Mouse (Mus musculus): ENCODE results near the gene Wdhd1. TPM values are rescaled to one million over a fixed set of nuclear protein-coding genes. Genes with fewer than 3 reads are reported as not detected.

The Wdhd1 gene
- 40.3 and 52.7 TPM in 2 replicates for total RNA-seq (2015; ENCODE audit: low replicate concordance)
- total RNA-seq (2017; ENCODE audit: low replicate concordance): 82.9 and 164 TPM in 2 replicates

GRCm38 (mm10) chr14:47276637-47277393 is at the start of gene Wdhd1, which contains the start of gene Socs4:
Gene Wdhd1 (minus strand): TSS chr14:47276857.
Gene Socs4 (plus strand): TSS chr14:47276931.
- ATAC-seq (replicated peaks; ENCODE audit: low FRiP score, poor library complexity, severe bottlenecking): peak; percentile 84

- ATAC-seq (replicated peaks; ENCODE audit: low FRiP score, poor library complexity, severe bottlenecking): no peak
Observed at GRCm38 (mm10) chr14:47325965-47326761, 49.5 kb upstream of the Wdhd1 start.

GRCm38 (mm10) chr14:47321581-47321980 is 44.9 kb upstream of the Wdhd1 start:
- peak; percentile 88 for ATAC-seq (replicated peaks; ENCODE audit: low FRiP score, poor library complexity, severe bottlenecking)

GRCm38 (mm10) chr14:47319362-47319761 is 42.7 kb upstream of the Wdhd1 start:
- ATAC-seq (replicated peaks; ENCODE audit: low FRiP score, poor library complexity, severe bottlenecking): no peak

- ATAC-seq (replicated peaks; ENCODE audit: low FRiP score, poor library complexity, severe bottlenecking): no peak
Observed at GRCm38 (mm10) chr14:47310342-47311181, 33.9 kb upstream of the Wdhd1 start.

- no peak for ATAC-seq (replicated peaks; ENCODE audit: low FRiP score, poor library complexity, severe bottlenecking)
Observed at GRCm38 (mm10) chr14:47309061-47309460, 32.4 kb upstream of the Wdhd1 start.

GRCm38 (mm10) chr14:47307669-47308068 is 31.0 kb upstream of the Wdhd1 start:
- no peak for ATAC-seq (replicated peaks; ENCODE audit: low FRiP score, poor library complexity, severe bottlenecking)

- ATAC-seq (replicated peaks; ENCODE audit: low FRiP score, poor library complexity, severe bottlenecking): no peak
Observed at GRCm38 (mm10) chr14:47305933-47306332, 29.3 kb upstream of the Wdhd1 start.

GRCm38 (mm10) chr14:47304814-47305405 is 28.3 kb upstream of the Wdhd1 start:
- ATAC-seq (replicated peaks; ENCODE audit: low FRiP score, poor library complexity, severe bottlenecking): no peak

GRCm38 (mm10) chr14:47302885-47303680 is 26.4 kb upstream of the Wdhd1 start:
- no peak for ATAC-seq (replicated peaks; ENCODE audit: low FRiP score, poor library complexity, severe bottlenecking)

- ATAC-seq (replicated peaks; ENCODE audit: low FRiP score, poor library complexity, severe bottlenecking): peak; percentile 58; the same call in 1 of the 2 replicates
Observed at GRCm38 (mm10) chr14:47298819-47299261, 22.2 kb upstream of the Wdhd1 start.

GRCm38 (mm10) chr14:47298408-47298792 is 21.7 kb upstream of the Wdhd1 start:
- ATAC-seq (replicated peaks; ENCODE audit: low FRiP score, poor library complexity, severe bottlenecking): no peak

- peak; percentile 97 for ATAC-seq (replicated peaks; ENCODE audit: low FRiP score, poor library complexity, severe bottlenecking)
Observed at GRCm38 (mm10) chr14:47297785-47298407, 21.2 kb upstream of the Wdhd1 start, which contains the start of gene Mapk1ip1l. Gene Mapk1ip1l (plus strand): TSS chr14:47298266.

GRCm38 (mm10) chr14:47296232-47296631 is 19.6 kb upstream of the Wdhd1 start:
- no peak for ATAC-seq (replicated peaks; ENCODE audit: low FRiP score, poor library complexity, severe bottlenecking)

- ATAC-seq (replicated peaks; ENCODE audit: low FRiP score, poor library complexity, severe bottlenecking): no peak
Observed at GRCm38 (mm10) chr14:47294136-47294535, 17.5 kb upstream of the Wdhd1 start.

- no peak for ATAC-seq (replicated peaks; ENCODE audit: low FRiP score, poor library complexity, severe bottlenecking)
Observed at GRCm38 (mm10) chr14:47291772-47292171, 15.1 kb upstream of the Wdhd1 start.

GRCm38 (mm10) chr14:47287021-47287420 is 10.4 kb upstream of the Wdhd1 start:
- ATAC-seq (replicated peaks; ENCODE audit: low FRiP score, poor library complexity, severe bottlenecking): no peak

GRCm38 (mm10) chr14:47286215-47286614 is 9.6 kb upstream of the Wdhd1 start:
- peak; percentile 54; the same call in 1 of the 2 replicates for ATAC-seq (replicated peaks; ENCODE audit: low FRiP score, poor library complexity, severe bottlenecking)

All from erythroblast, adult 5-6 weeks (primary cell).